Mouse (Mus musculus) R1 (cell line): ENCODE measurements at regions not wholly inside any gene's neighbourhood (a gene's known extent, or its start where the extent isn't known, plus 50 kb on each side); places are given as distances from the start of the nearest gene placed in this dataset.

Source experiments
- DNase-seq: peaks from one replicate; pipeline ENCODE4 v3.0.0-alpha.2; 2018; ENCODE audit warnings: low read depth, low spot score

DNA sequence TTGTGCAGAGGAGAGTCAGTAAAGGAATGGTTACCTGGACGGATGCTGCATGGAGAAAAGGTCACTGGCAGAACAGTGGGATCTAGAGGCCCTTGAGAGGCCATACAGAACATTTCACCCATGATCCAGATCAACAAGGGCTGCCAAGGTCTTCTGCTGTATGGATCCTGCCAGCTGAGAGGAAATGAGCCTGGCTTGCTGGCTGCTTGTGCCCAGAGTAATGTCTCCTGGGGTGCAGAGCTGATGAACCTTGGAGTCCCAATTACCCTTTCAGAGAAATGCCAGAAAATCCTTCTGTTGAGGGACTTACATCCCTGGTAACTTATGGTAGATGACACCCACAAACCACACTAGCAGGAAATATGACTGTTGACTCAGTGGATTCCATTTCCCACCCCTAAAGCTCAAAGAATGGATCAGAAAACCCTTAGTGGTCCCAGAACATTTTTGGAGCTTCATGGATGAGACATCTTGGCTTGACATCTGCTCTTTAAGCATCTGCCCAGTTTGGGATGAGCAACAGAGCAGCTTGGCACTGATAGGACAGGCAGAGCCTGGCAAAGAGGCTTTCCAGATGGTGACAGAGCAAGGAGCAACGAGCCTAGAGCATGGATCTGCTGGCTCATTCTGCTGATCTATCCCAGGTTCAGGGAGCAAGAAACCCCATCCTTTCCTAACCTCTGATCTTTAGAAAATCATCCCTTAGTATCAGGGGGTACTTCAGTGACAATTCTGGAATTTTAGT lies 416.6 kb downstream of the Adra2a start:
- no peak for DNase-seq

DNA sequence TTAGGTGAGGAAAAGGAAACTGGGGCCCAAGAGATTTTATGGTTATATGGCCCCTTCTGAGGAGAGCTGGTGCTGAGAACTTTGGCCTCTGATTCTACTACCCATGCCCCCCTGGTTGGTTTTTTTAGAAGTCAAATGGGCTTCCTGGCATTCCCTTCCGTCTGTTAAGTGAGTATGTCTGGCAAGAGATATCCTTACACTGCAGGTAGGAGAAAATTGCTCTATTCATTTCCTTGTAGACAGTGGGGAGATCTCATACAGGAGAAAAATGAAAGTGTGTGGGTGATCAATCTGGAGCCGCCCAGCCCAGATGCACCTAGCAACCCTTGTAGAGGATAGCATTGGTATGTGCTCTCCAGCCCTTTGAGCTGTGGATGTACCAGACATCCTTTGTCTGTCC lies 418.5 kb downstream of the Adra2a start:
- no peak for DNase-seq

DNA sequence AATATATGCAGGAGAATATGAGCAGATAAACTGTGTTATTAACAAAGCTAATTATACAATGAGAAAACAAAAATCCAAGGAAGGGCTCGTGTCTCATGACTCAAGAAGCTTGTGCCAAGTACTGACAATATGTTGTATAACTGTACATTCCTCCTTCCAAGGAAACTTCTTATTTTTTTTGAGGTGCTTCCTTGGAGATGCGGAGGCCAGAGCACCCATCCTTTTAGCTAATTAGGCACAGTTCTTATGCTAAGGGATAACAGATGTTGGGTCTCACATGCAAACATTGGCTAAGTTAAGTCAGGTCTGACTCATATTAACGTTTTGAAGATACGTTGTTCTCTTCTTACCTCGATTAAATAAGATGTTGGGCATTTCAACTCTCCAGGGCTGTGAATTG lies 426.1 kb downstream of the Adra2a start:
- DNase-seq, result no peak

DNA sequence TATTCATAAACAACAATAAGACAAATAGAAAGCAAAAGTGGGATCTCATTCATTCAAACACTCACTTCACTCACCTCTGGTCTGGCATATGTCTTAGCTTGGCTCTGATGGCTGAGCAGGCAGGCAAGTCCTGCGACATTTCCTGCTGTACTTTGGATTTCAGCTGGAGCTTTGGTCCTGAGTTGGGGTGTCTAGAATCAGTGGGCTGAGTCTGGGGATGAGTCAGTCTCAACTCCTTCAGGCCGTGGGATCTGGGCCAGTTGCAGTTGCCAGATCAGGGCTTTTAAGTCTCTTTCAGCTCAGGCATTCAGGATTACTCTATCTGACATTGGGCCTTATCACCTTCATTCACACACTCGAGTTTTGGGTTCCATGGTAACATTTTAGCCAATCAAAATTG lies 454.1 kb downstream of the Adra2a start:
- no peak for DNase-seq

DNA sequence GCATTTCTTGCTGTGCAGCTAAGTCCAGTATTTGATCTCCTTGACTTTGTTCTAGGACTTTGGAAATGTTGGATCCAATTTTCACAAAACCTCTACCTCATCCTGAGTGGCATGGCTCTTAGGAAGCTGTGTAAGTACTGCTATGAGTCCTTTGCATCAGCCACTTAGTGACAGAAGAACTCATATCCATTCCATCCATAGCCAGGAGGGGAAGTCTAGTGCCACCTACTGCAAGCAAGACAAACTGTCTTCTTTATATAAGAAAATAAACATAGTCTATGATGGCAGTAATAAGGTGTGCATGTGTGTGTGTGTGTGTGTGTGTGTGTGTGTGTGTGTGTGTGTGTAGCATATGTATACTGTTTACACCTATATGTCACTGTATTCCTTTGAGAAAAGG lies 489.9 kb downstream of the Adra2a start:
- DNase-seq, result peak; percentile 3

DNA sequence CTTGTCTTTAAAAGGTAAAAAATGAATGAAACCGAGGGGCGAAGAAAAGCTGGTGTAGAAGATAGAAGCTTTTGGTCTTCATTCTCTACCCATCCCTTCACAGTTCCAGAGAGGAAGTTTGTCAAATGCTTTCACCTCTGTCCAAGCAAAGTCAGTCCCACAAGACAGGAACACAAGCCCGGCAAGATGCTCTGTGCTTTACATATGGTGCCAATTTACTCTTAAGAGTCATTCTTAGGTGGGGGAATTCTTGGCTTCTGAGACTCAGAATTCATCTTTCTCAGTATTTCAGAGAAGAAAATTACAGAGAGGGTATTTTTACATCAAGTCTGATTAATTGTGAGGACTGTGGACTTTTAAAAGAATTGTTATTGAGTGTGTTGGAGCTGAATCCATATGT lies 511.4 kb downstream of the Adra2a start:
- DNase-seq, result no peak

DNA sequence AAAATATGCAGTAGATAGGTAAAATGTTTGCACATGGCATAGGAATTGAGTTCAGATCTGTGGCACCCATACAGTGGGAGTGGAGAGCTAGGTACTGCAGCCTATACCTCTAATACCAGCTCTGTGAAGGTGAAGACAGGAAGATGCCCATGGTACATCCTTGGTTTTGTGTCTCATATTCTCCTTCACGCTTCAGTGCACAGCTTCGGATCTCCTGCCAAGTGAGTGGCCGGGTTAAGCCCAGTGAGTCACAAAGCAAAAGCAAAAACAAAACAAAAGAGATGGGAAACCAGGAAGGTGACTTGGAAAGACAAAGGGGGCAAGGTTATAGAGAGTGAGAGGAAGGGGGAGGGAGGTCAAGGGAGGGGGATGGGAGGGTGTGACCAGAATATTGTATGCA lies 514.0 kb downstream of the Adra2a start:
- peak; percentile 37 for DNase-seq

DNA sequence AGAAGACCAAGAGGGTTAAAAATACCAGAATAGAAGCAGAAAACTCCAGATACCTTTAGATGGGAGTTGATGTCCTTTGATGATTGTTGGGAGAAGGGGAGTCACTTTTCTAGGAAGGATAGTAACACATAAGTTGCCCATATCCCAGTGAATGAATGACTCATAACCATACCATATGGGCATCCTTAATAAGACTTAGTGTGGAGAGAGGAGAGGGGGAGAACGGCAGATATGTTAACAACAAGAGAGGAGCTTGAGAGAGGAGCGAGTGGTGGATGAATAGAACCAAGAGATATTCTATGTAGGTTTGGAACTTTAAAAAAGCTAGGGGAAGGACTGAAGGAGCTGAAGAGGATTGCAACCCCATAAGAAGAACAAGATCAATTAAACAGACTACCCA lies 539.6 kb downstream of the Adra2a start:
- no peak for DNase-seq

DNA sequence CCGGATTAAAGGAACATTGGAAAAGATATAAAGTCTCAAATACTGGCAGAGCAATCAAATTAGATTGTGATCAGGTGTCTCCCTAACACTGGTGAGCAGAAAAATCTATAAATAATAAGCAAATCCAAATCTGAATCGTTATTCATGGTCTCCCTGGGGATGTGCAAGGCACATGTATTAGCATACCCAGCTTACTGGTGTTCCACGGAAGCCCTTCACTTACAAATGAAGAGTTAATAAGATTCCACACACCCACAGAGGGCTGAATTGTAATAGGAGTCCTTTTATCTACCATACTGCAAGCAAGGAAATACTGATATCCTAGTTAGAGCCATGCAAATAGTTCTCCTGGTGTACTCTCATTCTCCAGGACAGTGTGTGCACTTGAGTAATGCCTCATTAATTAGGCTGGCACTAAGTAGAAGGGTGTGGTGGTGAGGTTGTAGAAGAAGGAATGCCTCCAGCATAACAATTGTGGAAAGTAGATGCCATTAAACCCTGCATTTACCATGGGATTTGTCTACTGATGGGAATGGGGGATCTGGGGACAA lies 540.8 kb downstream of the Adra2a start:
- DNase-seq, result peak; percentile 3

DNA sequence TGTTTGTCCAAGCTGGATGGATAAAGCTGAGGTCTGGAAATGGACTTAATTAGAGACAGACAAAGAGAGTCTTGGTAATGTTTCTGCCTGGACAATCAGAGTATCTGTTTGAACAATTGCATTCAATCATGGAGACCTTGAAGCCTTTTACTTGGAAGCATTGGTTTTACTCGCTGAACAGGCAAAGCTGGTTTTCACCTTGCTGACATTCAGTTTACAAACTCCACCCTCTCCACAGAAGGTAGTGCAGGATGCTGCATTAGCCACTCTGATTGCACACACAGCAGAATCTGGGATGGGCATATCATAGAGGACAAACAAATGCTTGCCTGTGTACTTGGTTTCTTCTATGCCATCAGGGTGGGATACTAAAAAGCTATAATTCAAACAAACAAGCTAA lies 541.4 kb downstream of the Adra2a start:
- peak; percentile 1 for DNase-seq

DNA sequence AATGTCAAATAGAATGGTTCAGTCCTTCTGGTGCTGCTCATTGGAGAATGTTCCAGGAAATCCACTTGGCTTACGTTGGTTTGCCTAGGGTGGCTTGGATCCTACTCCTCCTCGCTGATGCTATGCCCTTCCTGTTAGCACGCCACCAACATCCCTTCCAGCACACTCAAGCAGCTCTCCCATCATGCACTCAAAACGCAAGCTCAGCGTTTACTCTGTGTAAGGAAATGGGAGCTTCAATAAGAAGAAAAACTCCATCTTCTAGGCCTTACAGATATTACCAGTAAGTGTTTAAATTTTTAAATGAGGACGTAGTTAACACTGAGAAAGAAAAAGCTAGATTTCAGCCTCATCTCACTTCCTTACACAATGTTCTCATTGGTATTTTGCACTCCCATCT lies 523.7 kb downstream of the Gpam start:
- DNase-seq, result no peak

DNA sequence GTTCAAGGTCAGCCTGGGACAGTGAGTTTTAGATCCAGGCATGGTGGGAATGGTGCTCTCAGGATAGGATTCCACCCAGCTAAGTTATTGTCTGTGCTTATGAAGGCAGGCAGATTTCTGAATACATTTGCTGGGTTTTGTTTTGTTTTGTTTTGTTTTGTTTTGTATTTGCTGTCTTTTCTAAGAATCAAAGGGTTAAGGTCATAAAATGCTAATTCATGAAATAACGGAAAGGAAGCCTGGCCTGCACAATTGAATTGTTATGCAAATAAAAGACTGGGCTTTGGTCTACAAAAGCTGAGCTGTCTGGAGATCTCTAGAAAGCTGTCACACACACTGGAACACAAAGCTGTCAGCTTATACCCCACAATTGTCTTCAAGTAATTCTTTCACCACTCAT lies 521.7 kb downstream of the Gpam start:
- DNase-seq, result peak; percentile 72

DNA sequence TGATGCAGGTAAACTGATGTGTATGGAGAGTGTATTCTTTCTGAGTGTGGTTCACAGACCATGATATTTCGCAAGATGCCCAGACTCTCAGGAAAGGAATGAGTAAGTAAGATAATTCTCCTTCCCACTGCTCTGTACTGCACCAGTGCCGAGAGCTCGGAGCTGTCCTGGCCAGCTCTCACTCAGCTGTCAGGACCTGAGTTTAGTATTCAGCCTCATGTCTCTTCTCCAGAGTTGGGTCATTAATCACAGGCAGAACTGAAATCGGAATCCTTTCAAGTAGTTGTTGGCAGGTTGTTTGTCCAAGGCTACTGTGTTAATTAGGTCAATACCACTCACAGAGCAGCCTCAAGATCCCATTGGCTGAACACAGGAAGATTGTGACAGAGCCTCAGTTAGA lies 510.1 kb downstream of the Gpam start:
- DNase-seq, result no peak
